Mouse (Mus musculus): ENCODE data around the gene Ccdc148.

Gene Ccdc148

DNA sequence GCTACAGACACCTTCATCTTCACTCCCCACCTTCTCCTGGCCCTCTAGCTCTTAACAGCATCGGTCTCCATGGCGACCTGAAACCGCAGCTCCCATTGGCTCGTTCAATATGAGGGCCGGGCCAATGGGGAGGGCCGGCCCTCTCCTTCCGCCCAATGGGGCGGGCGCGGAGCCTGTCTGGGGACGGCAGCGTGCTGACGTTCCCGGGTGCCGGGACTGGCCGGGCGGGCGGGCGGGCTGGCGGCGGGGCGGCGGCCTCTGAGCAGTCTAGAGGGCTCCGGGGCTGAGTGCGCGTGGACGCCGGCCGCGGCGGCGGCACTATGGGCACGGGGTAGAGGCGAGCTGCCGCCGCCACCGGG lies at the start of gene Ccdc148, which contains the start of gene Pkp4:
Ccdc148 (minus strand) TSS at position 79 of the 359 bp plus-strand sequence.
Pkp4 (plus strand) TSS at position 246 of the 359 bp plus-strand sequence.
- DNase-seq (ENCODE audit: low spot score) = peak; percentile 86

DNA sequence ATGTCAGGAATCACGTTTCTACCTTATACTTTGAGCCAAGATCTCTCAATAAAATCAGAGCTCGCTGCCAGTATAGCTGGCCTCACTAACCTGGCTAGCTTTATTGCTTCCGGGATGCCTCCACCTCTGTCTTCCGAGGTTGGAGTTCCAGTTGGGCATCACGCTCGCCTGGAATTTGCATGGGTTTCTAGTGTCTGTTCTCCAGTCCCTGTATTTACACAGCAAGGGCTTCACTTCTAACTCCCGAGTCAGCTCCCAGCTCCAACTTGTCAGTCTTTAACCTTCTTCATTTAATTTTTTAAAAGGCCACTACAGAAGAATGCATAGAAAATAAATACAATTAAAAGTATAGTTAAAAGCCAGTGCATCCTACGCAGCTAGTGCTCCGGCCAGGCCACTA lies 47.8 kb upstream of the Ccdc148 start:
- no peak for DNase-seq (ENCODE audit: low spot score)

DNA sequence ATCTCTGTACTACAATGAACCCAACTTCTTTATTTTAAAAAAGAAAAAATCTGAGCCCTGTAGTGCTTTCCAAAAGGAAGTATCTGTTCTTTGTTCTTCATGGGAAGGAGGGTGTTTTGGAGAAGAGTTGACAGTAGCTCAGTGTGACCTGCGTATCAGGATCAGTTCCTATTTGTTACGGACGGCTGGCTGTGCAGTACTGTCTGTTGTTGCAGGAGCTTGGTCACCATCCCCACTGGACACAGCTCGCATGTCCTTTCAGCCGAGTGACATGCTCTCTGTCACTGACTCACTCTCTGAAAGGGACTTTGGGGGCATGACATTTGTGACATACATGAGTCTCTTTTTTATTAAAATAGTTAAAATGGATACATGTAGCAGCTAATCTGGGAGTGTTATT lies 47.2 kb upstream of the Ccdc148 start:
- DNase-seq (ENCODE audit: low spot score) = no peak

DNA sequence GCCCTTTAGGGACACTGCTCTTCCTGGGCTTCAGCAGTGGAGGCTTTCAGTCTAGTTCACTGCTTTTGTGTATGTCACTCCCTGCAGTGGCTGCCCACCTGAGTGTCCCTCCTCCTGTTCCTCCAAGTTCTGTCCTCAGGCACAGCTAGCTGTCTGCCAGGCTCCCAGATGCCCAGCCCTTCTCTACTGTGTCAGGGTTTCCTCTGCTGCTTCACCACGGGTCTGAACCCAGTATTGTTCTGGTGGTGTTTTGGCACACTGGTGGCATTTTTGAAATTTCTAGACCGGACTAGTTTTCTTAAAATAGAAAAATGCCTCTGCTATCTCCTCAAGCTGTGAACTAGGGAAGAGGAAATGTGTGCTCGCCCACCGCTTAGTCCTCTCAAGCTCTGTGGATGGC lies 46.8 kb upstream of the Ccdc148 start:
- no peak for DNase-seq (ENCODE audit: low spot score)

DNA sequence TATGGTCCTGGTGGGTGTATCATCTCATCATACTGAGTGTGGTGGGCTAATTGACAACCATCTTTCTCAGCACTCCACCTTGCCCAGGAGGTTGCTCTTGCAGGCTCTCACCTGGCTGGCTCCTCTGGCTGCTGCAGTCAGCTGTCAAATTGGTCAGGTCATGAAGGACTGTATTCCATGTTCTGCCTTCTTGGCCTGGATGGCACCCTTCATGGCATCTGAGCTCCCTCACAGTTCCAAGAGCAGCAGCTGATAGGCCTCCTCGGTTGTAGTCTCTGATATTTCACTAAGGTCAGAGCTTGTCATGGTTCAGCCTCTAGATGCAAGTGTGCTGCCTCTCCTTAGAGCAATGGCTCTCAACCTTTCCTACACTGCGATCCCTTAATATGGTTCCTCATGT lies 45.7 kb upstream of the Ccdc148 start:
- DNase-seq (ENCODE audit: low spot score) = no peak

DNA sequence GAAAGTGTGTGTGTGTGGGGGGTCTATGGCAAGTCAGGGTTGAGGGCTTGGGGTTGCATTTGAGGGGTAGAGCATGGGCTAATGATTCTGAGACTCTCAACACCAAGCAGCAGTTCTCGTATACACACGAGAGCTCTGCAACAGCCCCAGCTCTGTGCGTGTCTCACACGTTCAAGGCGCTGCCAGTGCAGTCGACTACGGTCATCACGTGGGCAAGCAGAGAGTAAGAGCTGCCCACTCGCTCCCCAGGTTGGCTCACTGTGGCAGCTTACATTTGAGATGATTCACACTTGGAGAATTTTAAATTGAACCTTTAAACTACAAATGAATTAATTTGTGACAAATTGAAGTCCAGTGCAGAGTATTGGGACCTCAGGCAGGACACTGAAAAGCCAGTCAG lies 44.6 kb upstream of the Ccdc148 start:
- DNase-seq (ENCODE audit: low spot score) = no peak

DNA sequence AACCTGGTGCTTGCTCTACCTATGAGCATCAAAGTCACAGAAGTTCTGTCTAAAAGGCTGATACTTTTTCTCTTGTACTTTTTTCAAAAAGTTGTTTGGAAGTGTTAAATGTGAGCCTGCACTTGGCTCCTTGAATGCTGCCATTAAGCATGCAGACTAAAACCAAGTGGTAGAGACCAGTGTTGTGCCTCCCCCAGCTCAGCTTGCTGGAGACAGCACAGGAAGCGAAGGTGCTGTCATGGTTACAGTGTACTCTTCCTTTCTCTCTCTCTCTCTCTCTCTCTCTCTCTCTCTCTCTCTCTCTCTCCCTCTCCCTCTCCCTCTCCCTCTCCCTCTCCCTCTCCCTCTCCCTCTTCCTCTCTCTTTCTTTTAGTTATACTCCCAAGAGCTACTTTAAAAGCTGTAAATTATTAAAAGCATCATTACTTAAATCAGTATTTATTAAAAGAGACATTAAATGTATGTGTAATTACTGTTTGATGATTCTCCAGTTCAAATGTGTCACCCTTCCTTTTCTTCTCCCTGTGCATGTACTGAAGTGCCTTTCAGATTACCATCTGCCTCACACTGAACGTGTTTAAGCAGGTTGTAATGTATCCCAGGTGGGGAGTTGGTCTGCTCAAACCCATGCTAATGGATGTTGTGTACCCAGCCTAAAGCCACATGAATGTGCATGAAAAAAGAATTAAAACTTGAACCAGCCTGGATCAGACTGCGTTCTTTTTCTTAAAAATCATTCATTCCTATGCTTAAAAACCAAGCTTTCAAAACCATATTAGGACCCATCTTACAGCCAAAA lies 43.3 kb upstream of the Ccdc148 start:
- DNase-seq (ENCODE audit: low spot score) = no peak

DNA sequence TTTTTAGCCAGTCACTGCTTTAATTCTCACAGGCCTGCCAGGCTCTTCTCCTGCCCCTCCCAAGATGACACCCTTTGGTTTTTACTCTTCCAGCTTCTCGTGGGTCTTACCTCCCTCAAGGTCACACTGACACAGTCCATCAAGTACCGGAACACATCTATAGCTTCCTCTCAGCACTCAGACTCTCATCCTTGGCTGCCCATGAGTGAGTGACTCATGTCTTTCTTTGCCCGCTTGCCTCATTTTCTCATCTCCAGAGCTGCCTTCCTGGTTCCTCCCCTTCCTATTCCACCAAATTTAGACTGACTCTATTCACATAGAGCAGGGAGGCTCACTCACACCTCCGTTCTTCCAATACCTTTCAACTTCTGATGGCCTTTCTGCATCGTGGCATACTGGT lies 42.4 kb upstream of the Ccdc148 start:
- DNase-seq (ENCODE audit: low spot score) = no peak

DNA sequence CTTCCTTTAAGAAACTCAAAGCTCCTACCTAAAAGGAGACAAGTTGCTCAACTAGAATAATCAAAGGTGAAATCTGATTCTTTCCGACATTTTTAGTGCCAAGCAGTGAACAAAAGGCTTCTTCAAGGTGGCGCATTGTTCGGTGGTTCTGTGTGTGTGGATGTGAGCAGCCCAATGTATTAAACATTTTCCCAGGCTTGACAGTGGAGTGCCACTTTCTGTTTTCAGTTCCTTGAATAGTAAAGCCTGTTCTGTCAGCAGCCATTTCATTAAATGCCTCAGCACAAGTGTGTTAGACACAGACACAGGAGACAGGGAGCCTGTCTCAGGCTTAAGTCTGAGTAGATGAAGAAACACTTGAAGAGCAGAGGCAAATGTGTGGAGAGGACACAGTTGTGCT lies 40.0 kb upstream of the Ccdc148 start:
- DNase-seq (ENCODE audit: low spot score) = no peak

DNA sequence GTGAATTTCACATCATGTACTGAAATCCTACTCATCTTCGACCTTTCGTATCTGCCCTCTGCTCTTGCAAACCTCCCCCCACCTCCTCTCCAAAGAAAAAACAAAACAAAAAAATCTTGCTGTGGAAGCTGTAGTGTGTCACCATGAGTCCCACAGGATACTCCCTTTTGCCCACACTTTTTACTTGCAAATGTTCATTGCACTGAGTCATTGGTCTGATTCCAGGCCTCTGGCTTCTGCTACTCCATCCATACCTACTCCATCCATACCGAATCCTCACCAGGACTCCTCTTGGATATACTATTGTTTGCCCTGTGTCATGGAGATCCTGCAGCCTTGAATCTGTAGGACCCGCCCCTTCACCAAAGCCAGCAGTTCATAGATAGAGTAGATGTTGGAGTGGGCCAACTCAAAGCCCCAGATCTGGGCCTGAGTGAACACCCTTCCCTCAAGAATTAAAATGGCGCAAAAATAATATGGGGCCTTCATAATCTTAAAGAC lies 39.0 kb upstream of the Ccdc148 start:
- no peak for DNase-seq (ENCODE audit: low spot score)

DNA sequence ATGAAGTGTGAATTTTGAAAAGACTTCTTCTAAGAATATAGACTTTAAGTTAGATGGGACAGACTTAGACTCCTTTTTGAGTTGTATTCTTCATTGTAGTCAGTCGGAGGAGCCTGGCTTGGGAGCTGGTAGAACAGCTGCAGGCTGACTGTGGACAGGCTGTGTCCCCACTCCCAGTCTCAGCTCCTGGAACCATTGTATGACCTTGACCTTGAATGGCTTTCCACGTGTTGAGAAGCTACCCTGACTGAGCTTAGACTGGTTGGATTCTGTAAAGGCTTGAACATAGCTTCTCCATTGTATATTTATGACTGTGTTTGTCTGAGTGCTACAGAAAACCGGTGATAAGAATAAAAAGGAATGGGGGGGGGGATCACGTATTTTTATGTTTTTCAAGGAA lies 36.7 kb upstream of the Ccdc148 start:
- DNase-seq (ENCODE audit: low spot score) = no peak

DNA sequence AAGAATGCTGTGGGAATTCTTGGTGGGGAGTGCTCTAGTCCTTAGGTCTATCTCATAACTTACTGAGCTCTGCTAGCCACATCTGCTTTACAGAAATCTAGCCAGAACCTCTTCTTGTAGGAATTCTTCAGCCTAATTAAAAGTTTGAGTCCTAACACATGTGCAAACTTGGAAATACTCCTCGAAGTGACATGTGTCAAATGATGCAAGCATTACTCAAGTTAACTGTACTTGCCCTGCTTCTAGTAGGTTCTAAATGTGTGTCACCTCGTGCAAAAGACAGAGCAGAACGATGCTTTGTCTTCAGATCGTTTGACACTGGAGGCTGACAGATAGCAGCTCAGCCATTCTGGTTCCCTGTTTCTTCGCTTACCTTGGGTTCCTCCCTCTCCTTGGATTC lies 32.6 kb upstream of the Ccdc148 start:
- no peak for DNase-seq (ENCODE audit: low spot score)

DNA sequence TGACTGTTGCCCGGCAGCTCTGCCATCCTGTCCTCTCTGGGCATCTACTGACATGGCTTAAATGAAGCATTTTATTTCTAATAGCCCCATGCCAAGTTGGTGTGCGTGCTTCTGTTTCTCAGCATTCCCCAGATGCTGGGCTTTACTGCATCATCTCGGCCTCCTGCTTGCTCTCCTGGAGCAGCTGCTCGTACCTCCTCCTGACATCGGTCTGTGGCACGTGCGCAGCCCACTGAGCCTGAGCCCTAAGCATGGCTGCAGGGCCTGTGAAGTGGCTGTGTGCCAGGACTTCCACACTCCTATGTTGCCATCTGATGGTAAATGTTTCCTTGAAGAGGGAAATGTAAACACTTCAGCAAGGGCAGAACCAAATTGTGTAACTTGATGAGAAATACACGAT lies 31.0 kb upstream of the Ccdc148 start:
- DNase-seq (ENCODE audit: low spot score) = no peak

DNA sequence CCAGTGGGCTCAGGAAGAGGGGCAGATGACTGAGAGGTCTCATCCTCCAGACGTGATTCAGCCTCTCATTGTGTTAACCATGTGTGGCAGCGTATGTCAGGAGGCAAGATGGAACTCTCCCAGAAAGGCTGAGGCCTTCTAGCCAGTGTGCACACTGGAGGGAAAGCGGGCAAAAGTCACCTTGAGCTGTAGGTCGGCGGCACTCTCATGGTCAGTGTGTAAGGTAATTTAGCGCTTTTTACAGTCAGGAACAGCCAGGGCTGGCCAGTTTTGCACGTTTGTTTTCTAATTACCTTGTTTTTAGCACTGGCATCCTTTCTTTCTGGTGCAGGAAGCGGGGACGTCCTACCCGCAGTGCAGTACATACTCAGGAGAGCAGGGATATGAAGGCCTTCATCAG lies 29.7 kb upstream of the Ccdc148 start:
- no peak for DNase-seq (ENCODE audit: low spot score)

DNA sequence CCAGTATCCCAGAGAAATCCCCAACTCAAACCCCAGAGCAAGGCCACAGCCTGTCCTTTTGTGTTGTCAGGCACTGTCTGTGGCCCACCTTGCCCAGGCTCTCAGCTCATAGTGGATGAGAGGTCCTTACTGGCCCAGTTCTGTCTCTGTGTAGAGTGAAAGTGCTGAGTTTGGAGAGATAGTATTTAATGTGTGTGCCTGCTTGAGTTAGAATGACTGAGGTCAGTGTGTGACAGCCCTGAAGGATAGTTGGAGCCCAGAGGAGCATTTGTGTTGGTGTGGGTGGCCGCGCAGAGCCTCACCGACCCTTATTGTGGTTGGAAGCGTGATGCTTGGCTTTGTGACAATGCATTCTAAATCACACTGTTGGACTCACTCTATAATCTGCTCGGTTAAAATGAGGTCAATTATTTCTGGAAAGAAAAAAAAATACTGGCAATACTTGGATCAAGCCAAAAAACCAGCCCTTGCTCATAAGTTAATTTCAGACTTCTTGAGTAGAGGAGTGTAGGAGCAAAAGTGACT lies 29.2 kb upstream of the Ccdc148 start:
- no peak for DNase-seq (ENCODE audit: low spot score)

DNA sequence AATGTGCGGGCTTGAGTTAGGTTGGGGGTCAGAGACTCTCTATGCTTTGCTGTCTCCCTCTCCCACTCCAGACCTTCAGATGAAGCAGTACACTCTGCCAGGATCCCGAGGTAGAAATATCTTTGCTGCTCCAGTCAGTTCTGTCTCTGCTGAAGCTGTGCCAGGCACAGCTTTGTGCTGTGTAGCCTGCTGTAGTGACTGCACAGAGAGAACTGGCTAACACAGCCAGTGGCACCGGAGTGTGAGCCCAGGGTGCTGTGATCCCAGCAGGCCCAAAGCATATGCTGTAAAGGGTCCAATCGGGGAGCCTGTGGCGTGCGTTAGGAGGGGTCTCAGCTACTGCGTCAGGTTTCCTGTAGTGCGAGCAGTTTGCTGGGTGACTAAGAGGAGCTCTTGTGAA lies 27.8 kb upstream of the Ccdc148 start:
- no peak for DNase-seq (ENCODE audit: low spot score)

DNA sequence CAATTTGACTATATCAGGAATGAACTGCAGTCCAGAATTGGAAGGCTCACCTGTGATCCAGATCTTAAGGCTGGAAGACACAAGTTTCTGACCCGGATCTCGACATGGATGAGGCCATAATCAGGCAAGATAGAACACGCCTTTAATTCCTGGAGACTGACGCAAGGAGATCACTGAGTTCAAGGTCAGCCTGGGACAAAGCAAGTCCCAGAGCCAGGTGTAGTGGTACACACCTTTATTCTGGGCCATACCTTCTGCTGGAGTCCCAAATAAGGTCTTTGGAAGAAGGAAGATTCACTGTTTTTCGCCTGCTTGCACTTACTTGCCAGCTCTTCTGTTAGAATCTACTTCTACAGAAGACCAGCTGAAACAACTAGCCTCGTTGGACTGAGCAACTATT lies 26.5 kb upstream of the Ccdc148 start:
- no peak for DNase-seq (ENCODE audit: low spot score)

DNA sequence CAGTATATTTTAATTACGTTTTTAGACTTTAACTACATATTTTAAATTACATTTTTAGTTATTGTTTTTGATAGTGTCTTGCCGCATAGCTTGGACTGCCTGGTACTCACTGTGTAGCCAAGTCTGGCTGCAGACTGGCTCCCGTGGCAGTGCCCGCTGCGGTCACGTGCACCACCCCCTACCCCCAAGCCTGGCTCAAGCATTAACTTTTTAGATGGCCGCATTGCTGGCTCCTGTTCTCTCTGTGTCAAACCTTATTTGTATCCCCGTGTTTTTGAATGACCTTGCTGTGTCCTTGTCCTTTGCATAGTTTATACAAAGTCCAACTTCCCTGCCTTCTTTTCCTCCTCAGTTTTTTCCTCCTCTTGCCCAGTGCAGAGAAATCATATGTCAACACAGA lies 25.6 kb upstream of the Ccdc148 start:
- DNase-seq (ENCODE audit: low spot score) = no peak

DNA sequence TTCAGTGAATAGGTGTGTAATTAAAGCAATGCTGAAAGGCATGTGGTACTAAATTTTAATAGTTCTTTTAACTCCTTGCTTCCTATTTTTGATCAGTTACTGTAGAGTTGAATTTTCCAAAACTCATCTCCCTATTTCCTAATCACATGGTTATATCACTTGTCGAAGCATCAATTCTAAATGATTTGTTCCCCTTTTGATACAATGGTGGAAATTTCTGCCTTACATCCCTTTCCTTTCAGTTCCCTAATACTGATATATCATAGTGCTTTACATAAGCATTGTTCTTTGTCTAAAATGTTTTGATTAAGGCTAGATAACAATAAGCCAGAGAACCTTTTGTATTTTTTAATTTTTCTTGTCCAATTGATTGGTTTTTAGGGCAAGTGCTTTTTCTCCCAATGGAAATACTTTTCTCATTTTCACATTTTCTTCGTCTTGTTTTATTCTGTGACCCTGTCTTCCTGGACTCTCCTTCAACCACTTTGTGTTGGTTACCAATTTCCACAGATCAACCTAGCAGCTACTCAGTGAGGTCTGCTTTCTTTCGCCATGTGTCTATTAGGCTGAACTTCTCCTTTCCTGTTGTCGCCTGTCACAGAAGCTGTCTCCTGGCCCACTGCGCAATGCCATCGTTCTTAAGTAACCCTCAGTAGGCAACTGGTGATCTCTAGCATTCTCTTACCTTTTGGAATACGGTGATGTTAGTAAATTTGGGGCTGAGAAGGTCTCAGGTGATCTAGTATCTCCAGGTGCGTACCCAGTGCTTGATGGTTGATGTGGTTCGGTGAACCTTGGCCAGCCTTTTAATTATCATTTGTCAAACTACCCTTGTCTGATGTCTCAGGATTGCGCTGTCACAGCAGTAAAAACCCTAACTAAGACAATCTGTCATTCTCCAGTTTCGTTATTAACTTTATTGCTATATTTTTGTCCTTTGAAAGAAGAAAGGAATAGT lies 23.9 kb upstream of the Ccdc148 start:
- no peak for DNase-seq (ENCODE audit: low spot score)

DNA sequence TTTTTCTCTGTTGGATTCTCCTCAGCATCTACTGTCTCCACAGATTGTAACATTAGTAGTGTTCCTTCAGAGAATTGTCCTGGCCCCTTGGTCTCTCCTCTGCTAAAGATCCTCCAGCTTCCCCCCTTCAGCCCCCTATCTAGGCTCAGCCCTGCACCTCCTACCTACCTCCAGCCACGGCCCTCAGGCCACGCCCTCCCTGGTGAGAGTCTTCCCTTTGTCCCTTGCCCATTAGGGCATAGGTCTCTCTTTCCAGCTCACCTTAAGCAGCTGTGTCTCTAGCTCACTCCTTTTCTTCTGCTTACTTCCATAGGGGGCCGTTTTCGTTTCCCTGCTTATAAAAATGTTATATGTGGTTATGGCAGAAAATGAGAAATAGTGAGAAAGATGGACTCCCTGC lies 23.1 kb upstream of the Ccdc148 start:
- no peak for DNase-seq (ENCODE audit: low spot score)

DNA sequence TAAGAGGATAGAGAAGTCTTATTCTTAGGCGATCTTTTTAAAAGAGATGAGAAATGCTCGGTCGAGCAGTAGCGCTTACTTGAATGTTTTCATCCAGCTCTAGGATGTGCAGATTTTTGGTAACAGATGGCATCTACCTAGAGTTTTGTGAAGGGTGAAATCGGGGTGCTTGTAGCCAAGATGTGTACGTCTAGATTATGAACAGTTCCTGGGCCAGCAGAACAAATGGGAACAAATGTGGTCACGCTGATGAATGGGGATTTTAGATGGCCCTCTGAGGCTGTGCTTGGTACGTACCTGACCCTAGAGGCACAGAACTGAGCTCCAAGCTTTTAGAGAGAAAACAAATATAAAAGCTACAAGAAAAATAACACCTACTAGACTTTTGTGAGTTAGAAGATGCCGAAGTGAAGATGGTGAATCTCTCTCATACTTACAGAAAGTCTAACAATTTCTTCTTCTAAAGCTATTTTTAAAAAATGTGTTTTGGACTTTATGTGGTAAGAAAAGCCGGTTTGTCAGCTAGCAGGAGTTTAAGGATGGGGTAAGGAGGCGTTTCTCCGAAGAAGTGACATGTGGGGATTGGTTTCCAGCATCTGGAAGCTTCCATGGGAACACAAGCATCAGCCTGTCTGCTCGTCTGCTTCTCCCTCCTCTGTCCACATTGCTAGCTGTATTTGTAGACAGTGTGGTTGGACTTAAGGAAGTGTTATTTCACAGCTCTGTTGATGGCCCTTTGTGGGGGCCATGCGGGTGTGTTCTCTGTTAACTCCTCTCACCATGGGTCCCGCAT lies 21.0 kb upstream of the Ccdc148 start:
- no peak for DNase-seq (ENCODE audit: low spot score)

DNA sequence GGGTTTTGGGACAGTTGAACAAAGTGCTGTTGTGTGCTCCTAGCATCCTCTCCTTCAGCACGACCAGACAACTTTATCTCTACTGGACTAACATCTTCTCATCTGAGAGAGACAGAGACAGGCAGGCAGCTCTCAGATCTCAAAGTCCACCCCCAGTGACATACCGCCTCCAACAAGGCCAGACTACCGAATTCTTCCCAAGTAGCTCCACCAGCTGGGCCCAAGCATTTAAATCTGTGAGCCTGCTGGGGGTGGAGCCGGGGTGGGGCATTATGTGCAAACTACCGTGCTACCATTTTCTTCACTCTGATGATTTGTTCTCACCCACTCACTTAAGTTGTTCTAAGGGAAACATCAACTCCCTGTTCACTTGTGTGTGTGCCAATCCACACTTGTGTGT lies 19.0 kb upstream of the Ccdc148 start:
- DNase-seq (ENCODE audit: low spot score) = no peak

Data from c-Kit-positive CD71-positive TER-119-positive erythroid progenitor cells, embryonic 14.5 days (primary cell).